Mouse (Mus musculus) megakaryocyte, embryonic 14.5 days (primary cell): Measurements from ENCODE around the gene Olfr1426.

Experiments used
- FLI1 ChIP-seq: IDR thresholded peaks from 2 replicates; pipeline ENCODE4 v1.6.1; 2012; ENCODE audit warnings: low read length, inconsistent platforms, mixed read lengths
- GATA1 ChIP-seq: IDR thresholded peaks from 3 replicates; pipeline ENCODE4 v1.6.1; 2012; ENCODE audit warnings: mixed read lengths, low read length, inconsistent platforms, borderline replicate concordance

DNA sequence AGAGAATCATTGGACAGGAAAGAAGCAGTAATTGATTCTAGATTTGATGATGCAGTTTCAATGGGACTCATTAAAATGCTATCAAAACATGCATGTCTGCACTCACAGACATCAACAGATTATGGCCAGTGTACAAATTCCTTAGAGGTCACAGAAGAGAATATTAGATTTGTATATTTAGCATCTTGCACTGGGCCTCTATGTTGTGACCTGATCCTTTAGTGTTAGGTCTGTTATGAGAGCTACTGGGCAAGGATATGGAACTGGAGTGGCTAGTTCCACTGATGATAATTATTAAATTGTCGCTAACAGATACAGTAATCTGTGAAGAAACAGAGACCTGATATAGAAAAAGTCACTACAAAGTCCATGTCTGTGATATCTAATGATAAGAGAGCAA is at the start of gene Olfr1426:
- no peak for TF ChIP-seq GATA1
- no peak for TF ChIP-seq FLI1
